Mouse (Mus musculus): ENCODE measurements at regions not wholly inside any gene's neighbourhood (a gene's known extent, or its start where the extent isn't known, plus 50 kb on each side); places are given as distances from the start of the nearest gene placed in this dataset.

DNA sequence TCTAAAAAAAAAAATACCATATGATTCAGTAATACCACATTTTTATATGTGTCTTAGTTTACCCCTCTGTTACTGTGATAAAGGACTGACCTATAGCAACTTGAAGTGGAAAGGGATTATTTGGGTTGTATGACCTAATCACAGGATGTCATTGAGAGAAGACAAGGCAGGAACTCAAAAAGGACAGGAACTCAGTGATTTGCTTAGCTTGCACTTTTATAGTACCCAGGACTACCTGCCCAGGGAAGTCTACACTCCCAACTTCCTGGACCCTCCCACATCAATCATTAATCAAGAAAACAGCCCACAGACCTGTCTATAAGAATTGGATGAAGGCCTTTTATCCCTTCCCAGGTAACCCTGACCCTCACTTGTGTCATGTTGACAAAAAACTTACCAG is 303.0 kb upstream of the Xrcc4 start:
- H3K27me3 ChIP-seq (replicated peaks; ENCODE audit: control insufficient read depth, insufficient read depth, low read length), result no peaks in the 10 kb centered on the region
- DNase-seq, result no peak
- H3K27ac ChIP-seq (ENCODE audit: insufficient read depth, low read depth, low read length), result no peak overlapping the region
- no peak for TF ChIP-seq CTCF (conservative IDR thresholded peaks at IDR 0.05; ENCODE audit: insufficient read depth, insufficient read length, low read depth, low read length)
- no peak for TF ChIP-seq POLR2A (IDR thresholded peaks at IDR 0.05; ENCODE audit: low read depth, low read length)
- H3K4me1 ChIP-seq (ENCODE audit: control insufficient read depth, insufficient read depth, low read length), result no peaks in the 10 kb centered on the region
- no peaks in the 10 kb centered on the region for H3K36me3 ChIP-seq (ENCODE audit: control insufficient read depth, insufficient read depth, low read length)
- H3K4me3 ChIP-seq (ENCODE audit: insufficient read depth, low read depth, low read length), result no peak overlapping the region

DNA sequence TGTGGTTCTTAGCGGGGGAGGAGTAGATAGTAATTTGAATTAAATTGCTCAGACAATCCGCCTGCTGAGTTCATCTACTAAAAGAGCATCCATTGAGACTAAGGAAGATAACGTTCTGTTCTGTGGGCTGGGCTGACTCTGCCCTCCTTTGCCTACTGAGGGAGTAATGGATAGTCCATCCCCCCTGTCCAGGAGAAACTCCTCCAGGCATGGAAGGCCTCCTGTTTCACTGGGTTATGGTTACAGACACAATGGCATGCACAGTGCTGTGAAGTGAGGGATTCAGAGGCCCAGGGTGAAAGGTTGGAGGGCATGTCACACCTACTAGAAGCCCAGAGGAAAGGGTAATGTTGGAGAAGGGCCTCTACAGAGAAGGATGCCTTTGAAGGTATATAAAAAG is 287.2 kb upstream of the Xrcc4 start:
- no peak overlapping the region for H3K27ac ChIP-seq (ENCODE audit: insufficient read depth, low read depth, low read length)
- 64% methylated on average over 3 of the region's 3 CpGs for WGBS
- H3K27me3 ChIP-seq (replicated peaks; ENCODE audit: control insufficient read depth, insufficient read depth, low read length), result no peaks in the 10 kb centered on the region
- DNase-seq, result no peak
- H3K4me3 ChIP-seq (ENCODE audit: insufficient read depth, low read depth, low read length), result no peak overlapping the region
- no peaks in the 10 kb centered on the region for H3K36me3 ChIP-seq (ENCODE audit: control insufficient read depth, insufficient read depth, low read length)
- no peaks in the 10 kb centered on the region for H3K4me1 ChIP-seq (ENCODE audit: control insufficient read depth, insufficient read depth, low read length)
- TF ChIP-seq POLR2A (IDR thresholded peaks at IDR 0.05; ENCODE audit: low read depth, low read length) (no peak), CTCF (conservative IDR thresholded peaks at IDR 0.05; ENCODE audit: insufficient read depth, insufficient read length, low read depth, low read length) (no peak)

DNA sequence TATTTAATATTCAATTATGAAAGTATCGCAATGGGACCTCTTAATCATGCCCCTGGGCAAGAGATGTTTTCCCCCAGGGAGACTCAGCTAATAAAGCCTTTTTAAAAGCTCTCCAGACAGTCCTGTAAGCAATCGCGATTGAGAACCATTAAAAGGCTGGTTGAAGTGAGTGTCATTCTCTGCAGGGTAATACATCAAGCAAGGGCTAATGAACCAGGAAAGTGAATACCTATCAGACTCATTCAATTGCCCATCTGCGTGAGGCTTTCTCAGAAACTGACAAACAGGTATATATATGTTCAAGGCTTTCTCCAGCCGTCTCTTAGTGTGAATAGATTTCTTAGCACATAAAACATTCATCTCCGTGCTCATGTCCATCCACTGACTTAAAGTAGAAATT is 286.8 kb upstream of the Xrcc4 start:
- Histone ChIP-seq H3K4me3 (ENCODE audit: insufficient read depth, low read depth, low read length) (no peak overlapping the region), H3K27me3 (replicated peaks; ENCODE audit: control insufficient read depth, insufficient read depth, low read length) (no peaks in the 10 kb centered on the region), H3K4me1 (ENCODE audit: control insufficient read depth, insufficient read depth, low read length) (no peaks in the 10 kb centered on the region), H3K36me3 (ENCODE audit: control insufficient read depth, insufficient read depth, low read length) (no peaks in the 10 kb centered on the region), H3K27ac (ENCODE audit: insufficient read depth, low read depth, low read length) (no peak overlapping the region)
- TF ChIP-seq POLR2A (IDR thresholded peaks at IDR 0.05; ENCODE audit: low read depth, low read length) (no peak), CTCF (conservative IDR thresholded peaks at IDR 0.05; ENCODE audit: insufficient read depth, insufficient read length, low read depth, low read length) (no peak)
- WGBS, result 62% methylated on average over 6 of the region's 6 CpGs
- no peak for DNase-seq

DNA sequence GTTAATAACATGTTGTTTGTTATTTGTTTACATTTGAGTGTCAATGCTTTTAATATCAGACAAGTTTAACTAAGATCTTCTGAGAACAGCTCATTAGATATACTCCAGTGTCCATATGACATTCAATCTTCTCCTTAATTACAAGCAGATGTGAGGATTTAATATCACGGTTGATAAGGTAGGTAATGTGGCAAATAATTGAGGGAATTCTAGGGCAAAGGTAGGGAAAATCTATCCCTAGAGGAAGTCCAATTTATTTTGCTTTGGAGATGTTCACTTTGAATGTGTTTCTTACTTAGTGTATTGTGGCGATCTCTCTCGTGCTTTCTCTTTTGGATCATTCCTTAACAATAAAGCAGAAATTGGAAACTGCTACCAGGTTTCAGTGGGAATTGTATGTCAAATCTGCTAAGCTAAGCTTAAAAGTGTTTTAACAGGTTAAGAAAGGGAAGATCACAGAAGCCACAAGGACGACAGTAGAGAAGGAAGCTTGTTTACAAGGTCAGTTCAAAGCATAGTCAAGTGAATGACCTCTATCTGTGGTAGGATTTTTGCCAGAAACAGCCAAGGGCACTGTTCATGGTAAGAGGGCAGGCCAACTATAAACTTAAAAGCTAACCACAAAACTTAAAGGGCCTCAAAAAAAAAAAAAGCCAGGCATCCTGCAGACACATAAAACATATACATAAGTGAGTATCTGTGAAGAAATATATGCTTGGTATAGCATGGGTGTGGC is 282.2 kb upstream of the Xrcc4 start:
- WGBS, result 57% methylated on average over 4 of the region's 4 CpGs
- Histone ChIP-seq H3K27me3 (replicated peaks; ENCODE audit: control insufficient read depth, insufficient read depth, low read length) (no peaks in the 10 kb centered on the region), H3K4me3 (ENCODE audit: insufficient read depth, low read depth, low read length) (no peak overlapping the region), H3K36me3 (ENCODE audit: control insufficient read depth, insufficient read depth, low read length) (no peaks in the 10 kb centered on the region), H3K27ac (ENCODE audit: insufficient read depth, low read depth, low read length) (no peak overlapping the region), H3K4me1 (ENCODE audit: control insufficient read depth, insufficient read depth, low read length) (no peaks in the 10 kb centered on the region)
- DNase-seq, result peak; percentile 46
- TF ChIP-seq POLR2A (IDR thresholded peaks at IDR 0.05; ENCODE audit: low read depth, low read length) (no peak), CTCF (conservative IDR thresholded peaks at IDR 0.05; ENCODE audit: insufficient read depth, insufficient read length, low read depth, low read length) (no peak)

DNA sequence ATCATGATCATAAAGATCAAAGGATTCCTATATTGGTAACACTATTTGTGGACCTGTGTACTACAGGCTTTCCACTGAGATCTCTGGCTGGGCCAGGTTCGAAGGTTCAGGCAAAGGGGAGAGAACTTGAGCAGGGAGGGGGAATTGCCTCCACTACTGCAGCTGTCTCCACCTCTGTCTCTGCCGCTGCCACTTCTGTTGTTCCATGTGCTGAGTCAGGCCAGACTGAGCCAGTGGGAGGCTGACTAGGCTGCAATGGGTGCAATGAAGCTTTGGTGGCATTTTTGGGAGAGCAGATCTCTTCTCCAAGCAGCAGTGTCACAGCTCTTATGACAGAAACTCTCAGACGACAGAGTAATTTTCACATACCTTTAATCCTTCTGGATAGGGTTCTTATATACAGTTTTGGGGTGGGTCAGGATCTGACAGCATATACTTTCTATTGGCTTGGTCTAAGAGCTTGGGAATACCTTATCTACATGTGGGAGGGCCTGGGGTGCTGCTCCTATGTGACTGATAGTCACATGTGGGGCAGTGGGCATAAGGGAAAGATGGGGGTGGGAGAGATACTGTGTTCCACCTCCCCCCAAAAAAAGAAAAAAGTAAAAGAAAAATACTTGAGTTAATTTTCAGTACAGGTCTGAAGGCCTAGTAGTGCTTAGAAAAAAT is 281.5 kb upstream of the Xrcc4 start:
- no peaks in the 10 kb centered on the region for H3K36me3 ChIP-seq (ENCODE audit: control insufficient read depth, insufficient read depth, low read length)
- no peak for TF ChIP-seq CTCF (conservative IDR thresholded peaks at IDR 0.05; ENCODE audit: insufficient read depth, insufficient read length, low read depth, low read length)
- TF ChIP-seq POLR2A (IDR thresholded peaks at IDR 0.05; ENCODE audit: low read depth, low read length), result no peak
- no peak for DNase-seq
- no peak overlapping the region for H3K4me3 ChIP-seq (ENCODE audit: insufficient read depth, low read depth, low read length)
- H3K27ac ChIP-seq (ENCODE audit: insufficient read depth, low read depth, low read length), result no peak overlapping the region
- 53% methylated on average over 3 of the region's 3 CpGs for WGBS
- no peaks in the 10 kb centered on the region for H3K4me1 ChIP-seq (ENCODE audit: control insufficient read depth, insufficient read depth, low read length)
- no peaks in the 10 kb centered on the region for H3K27me3 ChIP-seq (replicated peaks; ENCODE audit: control insufficient read depth, insufficient read depth, low read length)

DNA sequence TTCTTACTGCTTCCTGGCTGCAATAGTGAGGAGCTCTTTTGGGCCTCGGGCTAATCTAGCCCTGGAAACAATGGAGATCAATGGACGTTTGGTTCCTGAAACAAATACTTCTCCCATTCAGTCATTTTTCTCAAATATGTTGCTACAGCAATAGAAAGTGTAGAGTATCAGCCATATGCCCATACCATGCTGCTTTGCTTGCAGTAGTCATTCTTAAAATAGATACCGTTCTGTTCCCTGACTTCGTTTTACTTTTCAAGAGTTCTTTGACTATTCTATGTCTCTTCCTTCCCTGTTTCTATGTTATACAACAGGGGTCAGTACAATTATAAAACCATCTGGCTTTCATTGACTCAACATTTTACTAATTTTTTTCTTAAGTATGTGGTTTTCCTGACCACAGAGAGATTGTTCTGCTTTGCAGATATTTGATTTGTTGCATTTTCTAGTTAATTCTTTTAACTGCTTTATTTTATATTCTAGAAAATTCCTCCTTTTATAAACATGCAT is 275.2 kb upstream of the Xrcc4 start:
- Histone ChIP-seq H3K4me1 (ENCODE audit: control insufficient read depth, insufficient read depth, low read length) (no peaks in the 10 kb centered on the region), H3K27ac (ENCODE audit: insufficient read depth, low read depth, low read length) (no peak overlapping the region), H3K4me3 (ENCODE audit: insufficient read depth, low read depth, low read length) (no peak overlapping the region), H3K27me3 (replicated peaks; ENCODE audit: control insufficient read depth, insufficient read depth, low read length) (no peaks in the 10 kb centered on the region), H3K36me3 (ENCODE audit: control insufficient read depth, insufficient read depth, low read length) (no peaks in the 10 kb centered on the region)
- DNase-seq, result no peak
- TF ChIP-seq CTCF (conservative IDR thresholded peaks at IDR 0.05; ENCODE audit: insufficient read depth, insufficient read length, low read depth, low read length) (no peak), POLR2A (IDR thresholded peaks at IDR 0.05; ENCODE audit: low read depth, low read length) (no peak)
- 82% methylated on average over 4 of the region's 4 CpGs for WGBS

DNA sequence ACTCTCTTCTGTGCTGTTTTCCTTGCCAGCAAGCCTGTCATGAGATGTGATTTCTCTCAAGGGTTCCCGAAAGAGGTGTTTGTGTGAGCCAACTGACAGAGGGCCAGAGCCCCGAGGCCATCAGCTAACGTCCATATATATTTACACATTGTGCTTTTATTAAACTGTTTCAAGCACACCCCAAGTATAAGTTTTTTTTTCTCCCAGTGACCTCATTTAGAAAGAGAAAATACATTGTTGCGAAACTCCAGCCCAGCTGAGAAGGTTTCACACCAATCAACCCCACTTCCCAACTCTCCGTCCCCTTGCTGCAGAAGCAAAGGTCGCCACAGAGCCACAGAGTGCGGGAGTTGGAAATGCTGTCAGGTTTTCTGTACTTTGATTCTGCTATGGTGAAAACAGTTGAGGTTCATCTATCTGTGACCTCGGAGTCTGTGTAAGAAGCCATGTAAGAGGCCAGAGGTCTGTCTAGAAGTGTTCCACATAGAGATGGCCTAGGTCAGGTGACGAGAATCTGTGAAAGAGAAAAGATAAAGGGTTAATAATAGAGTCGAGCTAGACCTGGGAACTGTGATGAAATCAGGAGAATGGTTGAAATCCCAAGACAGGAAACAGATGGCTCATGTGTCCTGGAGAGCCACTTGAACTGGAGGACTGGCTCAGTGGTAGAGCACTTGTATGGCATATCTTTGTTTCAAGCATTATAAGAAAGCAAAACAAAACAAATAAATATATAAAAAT is 270.6 kb upstream of the Xrcc4 start:
- 59% methylated on average over 10 of the region's 10 CpGs for WGBS
- no peaks in the 10 kb centered on the region for H3K27me3 ChIP-seq (replicated peaks; ENCODE audit: control insufficient read depth, insufficient read depth, low read length)
- H3K27ac ChIP-seq (ENCODE audit: insufficient read depth, low read depth, low read length), result no peak overlapping the region
- H3K4me1 ChIP-seq (ENCODE audit: control insufficient read depth, insufficient read depth, low read length), result no peaks in the 10 kb centered on the region
- TF ChIP-seq CTCF (conservative IDR thresholded peaks at IDR 0.05; ENCODE audit: insufficient read depth, insufficient read length, low read depth, low read length), result no peak
- TF ChIP-seq POLR2A (IDR thresholded peaks at IDR 0.05; ENCODE audit: low read depth, low read length), result no peak
- no peaks in the 10 kb centered on the region for H3K36me3 ChIP-seq (ENCODE audit: control insufficient read depth, insufficient read depth, low read length)
- no peak overlapping the region for H3K4me3 ChIP-seq (ENCODE audit: insufficient read depth, low read depth, low read length)
- no peak for DNase-seq
